Comparison of ENCODE assay signal across 9 mouse cellular contexts in the genomic region with DNA sequence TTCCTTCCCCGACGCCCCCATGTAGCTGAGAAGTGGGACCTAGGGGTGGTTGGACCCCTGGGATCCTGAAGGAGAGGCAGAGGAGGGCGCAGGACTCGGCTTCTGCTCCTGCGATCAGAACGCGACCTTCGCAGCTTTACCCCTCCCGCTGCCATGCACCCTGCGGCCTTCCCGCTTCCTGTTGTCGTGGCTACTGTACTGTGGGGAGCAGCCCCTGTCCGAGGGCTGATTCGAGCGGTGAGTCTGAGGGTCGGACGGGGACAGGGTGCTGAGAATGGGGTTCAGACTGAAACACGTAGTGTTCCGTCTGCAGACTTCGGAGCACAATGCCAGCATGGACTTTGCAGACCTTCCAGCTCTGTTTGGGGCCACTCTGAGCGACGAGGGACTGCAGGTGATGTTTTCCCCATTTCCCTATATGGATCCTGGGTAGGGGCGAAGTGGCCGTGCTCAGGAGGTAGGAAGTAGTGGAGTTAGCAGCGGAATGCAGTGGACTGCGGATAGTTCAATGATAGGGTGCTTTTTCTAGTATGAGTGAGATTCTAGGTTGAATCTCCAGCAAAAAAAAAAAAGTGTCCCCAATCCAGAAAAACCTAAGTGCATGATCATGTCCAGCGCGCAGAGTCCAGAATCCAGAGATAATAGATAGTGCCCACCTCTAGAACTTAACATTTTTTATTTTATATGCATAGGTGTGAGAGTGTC. TPM values are rescaled to one million over a fixed set of nuclear protein-coding genes. Genes with fewer than 3 reads are reported as not detected.
DNase-seq lines count a peak whose midpoint lies in the region; ATAC-seq and TF ChIP-seq lines count a peak whose summit lies in the region.
"Had no signal": no experiment of that assay in that cellular context is flagged by ENCODE, and none has a peak within 500 bp of the region (broad histone marks: within the 10 kb centered on the region; RNA-seq: fewer than 3 reads in every experiment).

No protein-coding gene starts in this region.

- peak; percentile 39 for DNase-seq in gastrocnemius, postnatal 25 days
- DNase-seq in gastrocnemius, postnatal 10 days, result no peak
- peak; percentile 48 for DNase-seq in kidney, adult 11 months
- DNase-seq in lung, postnatal 0 days (ENCODE audit: low spot score), result peak; percentile 23
- no peak for DNase-seq in layer of hippocampus, adult 18-20 months (ENCODE audit: low spot score in 2 of 2)

- peak; percentile 32; the same call in 1 of the 2 replicates for ATAC-seq in erythroid progenitor cell, adult 5-6 weeks (replicated peaks; ENCODE audit: low FRiP score, poor library complexity, severe bottlenecking)
- ATAC-seq in lung, postnatal 0 days, result 0 out of 2 replicates have a peak, but pooled peaks have one; percentile 4
- no peak for ATAC-seq in stomach, embryonic 14.5 days (ENCODE audit: insufficient number of reproducible peaks, insufficient read depth, low FRiP score, low read depth)

- H3K9ac ChIP-seq in ES-Bruce4 (ENCODE audit: low read depth, poor library complexity, severe bottlenecking), result peak overlapping the region; percentile 88
- peak overlapping the region; percentile 92 for H3K9ac ChIP-seq in lung, postnatal 0 days (replicated peaks; ENCODE audit: low read depth)
- peak overlapping the region; percentile 59 for H3K9ac ChIP-seq in stomach, embryonic 14.5 days (replicated peaks; ENCODE audit: low read depth, low read length)

- 2% methylated on average over 28 of the region's 28 CpGs for WGBS in lung, postnatal 0 days
- WGBS in stomach, embryonic 14.5 days, result 2% methylated on average over 28 of the region's 28 CpGs

- peak overlapping the region; percentile 78 for H3K27ac ChIP-seq in ES-Bruce4 (ENCODE audit: insufficient read depth, low read length)
- H3K27ac ChIP-seq in lung, postnatal 0 days (ENCODE audit: low read length), result peak overlapping the region; percentile 97
- H3K27ac ChIP-seq in stomach, embryonic 14.5 days (ENCODE audit: low read length), result peak overlapping the region; percentile 92

- H3K4me1 ChIP-seq in ES-Bruce4 (ENCODE audit: control insufficient read depth, insufficient read depth, low read length), result peaks cover 2% of the 10 kb centered on the region
- H3K4me1 ChIP-seq in lung, postnatal 0 days (ENCODE audit: insufficient read depth, low read depth, low read length), result peaks cover 25% of the 10 kb centered on the region; the same call in 1 of the 2 replicates
- H3K4me1 ChIP-seq in stomach, embryonic 14.5 days (ENCODE audit: control insufficient read depth, insufficient read depth, low read length), result peaks cover 36% of the 10 kb centered on the region

- H3K36me3 ChIP-seq in ES-Bruce4 (ENCODE audit: control insufficient read depth, insufficient read depth, low read length, poor library complexity, severe bottlenecking), result peaks cover 53% of the 10 kb centered on the region
- peaks cover 43% of the 10 kb centered on the region for H3K36me3 ChIP-seq in lung, postnatal 0 days (ENCODE audit: insufficient read depth, low read length)
- H3K36me3 ChIP-seq in stomach, embryonic 14.5 days (ENCODE audit: control insufficient read depth, insufficient read depth, low read length), result peaks cover 56% of the 10 kb centered on the region

- H3K27me3 ChIP-seq in ES-Bruce4 (ENCODE audit: control insufficient read depth, insufficient read depth, low read length, poor library complexity, severe bottlenecking), result no peaks in the 10 kb centered on the region
- H3K27me3 ChIP-seq in lung, postnatal 0 days (replicated peaks; ENCODE audit: insufficient read depth, low read length), result no peaks in the 10 kb centered on the region
- H3K27me3 ChIP-seq in stomach, embryonic 14.5 days (ENCODE audit: control insufficient read depth, insufficient read depth, low read length), result no peaks in the 10 kb centered on the region

- H3K9me3 ChIP-seq in ES-Bruce4 (replicated peaks; ENCODE audit: control insufficient read depth, insufficient read depth, low read length, poor library complexity, severe bottlenecking), result no peaks in the 10 kb centered on the region
- no peaks in the 10 kb centered on the region for H3K9me3 ChIP-seq in lung, postnatal 0 days (ENCODE audit: low read length)
- H3K9me3 ChIP-seq in stomach, embryonic 14.5 days (ENCODE audit: control insufficient read depth, low read depth, low read length), result no peaks in the 10 kb centered on the region

- no peak for TF ChIP-seq CTCF in ES-Bruce4 (IDR thresholded peaks at IDR 0.05; ENCODE audit: low read depth, low read length)
- TF ChIP-seq CTCF in lung, postnatal 0 days (IDR thresholded peaks at IDR 0.05), result no peak

- TF ChIP-seq POLR2A in ES-Bruce4 (IDR thresholded peaks at IDR 0.05; ENCODE audit: insufficient read depth, low read length), result no peak

- H3K4me2 ChIP-seq in lung, postnatal 0 days (replicated peaks; ENCODE audit: low read depth, low read length), result peak overlapping the region; percentile 96
- peak overlapping the region; percentile 90 for H3K4me2 ChIP-seq in stomach, embryonic 14.5 days (replicated peaks; ENCODE audit: low read depth, low read length)

- peak overlapping the region; percentile 93 for H3K4me3 ChIP-seq in ES-Bruce4 (ENCODE audit: low read depth, low read length)
- peak overlapping the region; percentile 70 for H3K4me3 ChIP-seq in lung, postnatal 0 days (ENCODE audit: low read depth, low read length)
- H3K4me3 ChIP-seq in stomach, embryonic 14.5 days (ENCODE audit: low read depth, low read length), result peak overlapping the region; percentile 72

- no peak for TF ChIP-seq EP300 in ES-Bruce4 (IDR thresholded peaks at IDR 0.05; ENCODE audit: insufficient read depth, low read depth, low read length)
- no peak for TF ChIP-seq EP300 in lung, postnatal 0 days (IDR thresholded peaks at IDR 0.05)

RNA-seq across cellular contexts. Expression of a gene that starts 0.6 kb away (rescaled TPM):
- total RNA-seq in gastrocnemius, postnatal 25 days (2021), result 100 to 1,000 TPM; 307 to 310 TPM
- total RNA-seq in gastrocnemius, postnatal 10 days (2021), result 100 to 1,000 TPM; 252 to 283 TPM
- polyA plus RNA-seq in ES-Bruce4 (2011; ENCODE audit: insufficient read depth, insufficient read length, low read depth, missing spikeins), result 45.0 and 48.0 TPM in 2 replicates
- 24.9 and 26.0 TPM in 2 replicates for total RNA-seq in erythroid progenitor cell, adult 5-6 weeks (2015; ENCODE audit: low replicate concordance)
- total RNA-seq in erythroid progenitor cell, adult 5-6 weeks (2017; ENCODE audit: low replicate concordance), result 21.9 and 23.6 TPM in 2 replicates
- 118 and 121 TPM in 2 replicates for polyA plus RNA-seq in lung, postnatal 0 days (2015; fragmentation: Nextera tagmentation; extraction: Ambion mirVana)
- 151 and 157 TPM in 2 replicates for polyA plus RNA-seq in stomach, embryonic 14.5 days (2014; fragmentation: Nextera tagmentation; extraction: Ambion mirVana)
- 100 to 1,000 TPM; 121 to 123 TPM for total RNA-seq in layer of hippocampus, adult 18-20 months (2021)

RNA-seq across cellular contexts. Expression of a gene that starts 0.8 kb away (rescaled TPM):
- 10 to 100 TPM; 29.5 to 32.6 TPM for total RNA-seq in gastrocnemius, postnatal 25 days (2021)
- total RNA-seq in gastrocnemius, postnatal 10 days (2021), result 10 to 100 TPM; 41.9 to 43.7 TPM
- 55.2 and 61.8 TPM in 2 replicates for polyA plus RNA-seq in ES-Bruce4 (2011; ENCODE audit: insufficient read depth, insufficient read length, low read depth, missing spikeins)
- 134 and 213 TPM in 2 replicates for total RNA-seq in erythroid progenitor cell, adult 5-6 weeks (2015; ENCODE audit: low replicate concordance)
- total RNA-seq in erythroid progenitor cell, adult 5-6 weeks (2017; ENCODE audit: low replicate concordance), result 115 and 117 TPM in 2 replicates
- polyA plus RNA-seq in lung, postnatal 0 days (2015; fragmentation: Nextera tagmentation; extraction: Ambion mirVana), result 112 and 119 TPM in 2 replicates
- 118 and 120 TPM in 2 replicates for polyA plus RNA-seq in stomach, embryonic 14.5 days (2014; fragmentation: Nextera tagmentation; extraction: Ambion mirVana)
- total RNA-seq in layer of hippocampus, adult 18-20 months (2021), result 10 to 100 TPM; 88.7 to 91.8 TPM

RNA-seq across cellular contexts. Expression of a gene that starts 6.6 kb away (rescaled TPM):
- 100 to 1,000 TPM; 284 to 293 TPM for total RNA-seq in gastrocnemius, postnatal 25 days (2021)
- 100 to 1,000 TPM; 465 to 491 TPM for total RNA-seq in gastrocnemius, postnatal 10 days (2021)
- 630 and 707 TPM in 2 replicates for polyA plus RNA-seq in ES-Bruce4 (2011; ENCODE audit: insufficient read depth, insufficient read length, low read depth, missing spikeins)
- 529 and 614 TPM in 2 replicates for total RNA-seq in erythroid progenitor cell, adult 5-6 weeks (2015; ENCODE audit: low replicate concordance)
- 132 and 200 TPM in 2 replicates for total RNA-seq in erythroid progenitor cell, adult 5-6 weeks (2017; ENCODE audit: low replicate concordance)
- polyA plus RNA-seq in lung, postnatal 0 days (2015; fragmentation: Nextera tagmentation; extraction: Ambion mirVana), result 1,176 and 1,206 TPM in 2 replicates
- 2,006 and 2,065 TPM in 2 replicates for polyA plus RNA-seq in stomach, embryonic 14.5 days (2014; fragmentation: Nextera tagmentation; extraction: Ambion mirVana)
- total RNA-seq in layer of hippocampus, adult 18-20 months (2021), result 100 to 1,000 TPM; 326 to 341 TPM

RNA-seq across cellular contexts. Expression of a gene that starts 8.9 kb away (rescaled TPM):
- total RNA-seq in gastrocnemius, postnatal 25 days (2021), result not detected
- total RNA-seq in gastrocnemius, postnatal 10 days (2021), result under 1 TPM; 0.12 to 0.29 TPM
- not detected in 2 replicates for polyA plus RNA-seq in ES-Bruce4 (2011; ENCODE audit: insufficient read depth, insufficient read length, low read depth, missing spikeins)
- 2.5 and 8.0 TPM in 2 replicates for total RNA-seq in erythroid progenitor cell, adult 5-6 weeks (2015; ENCODE audit: low replicate concordance)
- total RNA-seq in erythroid progenitor cell, adult 5-6 weeks (2017; ENCODE audit: low replicate concordance), result 1.1 TPM in 1 of 2 replicates, not detected in the other
- 0.55 and 0.66 TPM in 2 replicates for polyA plus RNA-seq in lung, postnatal 0 days (2015; fragmentation: Nextera tagmentation; extraction: Ambion mirVana)
- polyA plus RNA-seq in stomach, embryonic 14.5 days (2014; fragmentation: Nextera tagmentation; extraction: Ambion mirVana), result 0.21 and 0.22 TPM in 2 replicates
- not detected for total RNA-seq in layer of hippocampus, adult 18-20 months (2021)
- total RNA-seq: layer of hippocampus, postnatal 10 days had no signal

RNA-seq across cellular contexts. Expression of a gene that starts 9.1 kb away (rescaled TPM):
- total RNA-seq in gastrocnemius, postnatal 25 days (2021), result 1,000 to 10,000 TPM; 7,828 to 7,878 TPM
- 1,000 to 10,000 TPM; 5,193 to 5,983 TPM for total RNA-seq in gastrocnemius, postnatal 10 days (2021)
- 14.7 and 15.7 TPM in 2 replicates for polyA plus RNA-seq in ES-Bruce4 (2011; ENCODE audit: insufficient read depth, insufficient read length, low read depth, missing spikeins)
- 5.4 and 14.8 TPM in 2 replicates for total RNA-seq in erythroid progenitor cell, adult 5-6 weeks (2015; ENCODE audit: low replicate concordance)
- total RNA-seq in erythroid progenitor cell, adult 5-6 weeks (2017; ENCODE audit: low replicate concordance), result 2.3 and 11.0 TPM in 2 replicates
- polyA plus RNA-seq in lung, postnatal 0 days (2015; fragmentation: Nextera tagmentation; extraction: Ambion mirVana), result 20.8 and 23.1 TPM in 2 replicates
- 12.3 and 14.5 TPM in 2 replicates for polyA plus RNA-seq in stomach, embryonic 14.5 days (2014; fragmentation: Nextera tagmentation; extraction: Ambion mirVana)
- total RNA-seq in layer of hippocampus, adult 18-20 months (2021), result 1 to 10 TPM; 6.0 to 9.9 TPM

Comparison
In these comparisons a context has a peak if more than half of its experiments do, and no peak if none do; other contexts are left out.
1. DNase-seq: peak in gastrocnemius, postnatal 25 days (single experiment), kidney, adult 11 months (single experiment) and lung, postnatal 0 days (single experiment); none in gastrocnemius, postnatal 10 days (single experiment) and layer of hippocampus, adult 18-20 months (0 of 2).
2. RNA of a gene that starts 0.6 kb away (total RNA-seq): 307 to 310 TPM in gastrocnemius, postnatal 25 days, 252 to 283 TPM in gastrocnemius, postnatal 10 days and 121 to 123 TPM in layer of hippocampus, adult 18-20 months; 21.9 to 26.0 TPM in erythroid progenitor cell, adult 5-6 weeks; every median in the first group is over 4 times any median in the second.
3. Peak in every context shown above with its lines, with median percentiles within 50 percentile points of each other: H3K27ac ChIP-seq, H3K4me3 ChIP-seq and H3K9ac ChIP-seq.